Mouse (Mus musculus): ENCODE measurements around the gene Rgl1. TPM values are rescaled to one million over a fixed set of nuclear protein-coding genes. Genes with fewer than 3 reads are reported as not detected.

Rgl1 gene
- polyA plus RNA-seq, 1 experiment from 2014 or later: 38.7 TPM

GRCm38 (mm10) chr1:152549061-152549738 is 217.0 kb downstream of the Rgl1 start:
- Histone ChIP-seq H3K9me3 (replicated peaks) (no peaks in the 10 kb centered on the region), H3K4me3 (no peak overlapping the region), H3K27me3 (ENCODE audit: low read depth, poor library complexity, severe bottlenecking) (no peaks in the 10 kb centered on the region), H3K4me1 (peaks cover 19% of the 10 kb centered on the region), H3K36me3 (peaks cover 84% of the 10 kb centered on the region), H3K27ac (no peak overlapping the region; the same call in 1 of the 2 replicates)
- DNase-seq (ENCODE audit: low spot score): no peak
- WGBS: 93% methylated on average over 13 of the region's 13 CpGs

GRCm38 (mm10) chr1:152543449-152544159 is 222.5 kb downstream of the Rgl1 start:
- no peaks in the 10 kb centered on the region for H3K27me3 ChIP-seq (ENCODE audit: low read depth, poor library complexity, severe bottlenecking)
- no peak overlapping the region for H3K27ac ChIP-seq
- no peaks in the 10 kb centered on the region for H3K9me3 ChIP-seq (replicated peaks)
- 91% methylated on average over 2 of the region's 2 CpGs for WGBS
- no peaks in the 10 kb centered on the region for H3K4me1 ChIP-seq
- DNase-seq (ENCODE audit: low spot score): no peak
- peaks cover 88% of the 10 kb centered on the region for H3K36me3 ChIP-seq
- no peak overlapping the region for H3K4me3 ChIP-seq

- 86% methylated on average over 6 of the region's 6 CpGs for WGBS
- peaks cover 88% of the 10 kb centered on the region for H3K36me3 ChIP-seq
- DNase-seq (ENCODE audit: low spot score): no peak
These were observed 223.3 kb downstream of the Rgl1 start for GRCm38 (mm10) chr1:152542747-152543378.

GRCm38 (mm10) chr1:152540304-152540887 is 225.8 kb downstream of the Rgl1 start:
- H3K27me3 ChIP-seq (ENCODE audit: low read depth, poor library complexity, severe bottlenecking): no peaks in the 10 kb centered on the region
- no peak overlapping the region for H3K27ac ChIP-seq
- no peak for DNase-seq (ENCODE audit: low spot score)
- H3K4me1 ChIP-seq: no peaks in the 10 kb centered on the region
- H3K36me3 ChIP-seq: peaks cover 89% of the 10 kb centered on the region
- 85% methylated on average over 3 of the region's 3 CpGs for WGBS
- H3K4me3 ChIP-seq: no peak overlapping the region
- no peaks in the 10 kb centered on the region for H3K9me3 ChIP-seq (replicated peaks)

More at GRCm38 (mm10) chr1:152542747-152543378, 223.3 kb downstream of the Rgl1 start:
- Histone ChIP-seq H3K27me3 (ENCODE audit: low read depth, poor library complexity, severe bottlenecking) (no peaks in the 10 kb centered on the region), H3K4me3 (no peak overlapping the region), H3K9me3 (replicated peaks) (no peaks in the 10 kb centered on the region), H3K4me1 (no peaks in the 10 kb centered on the region), H3K27ac (no peak overlapping the region)

GRCm38 (mm10) chr1:152538817-152539216 is 227.3 kb downstream of the Rgl1 start:
- H3K27ac ChIP-seq: no peak overlapping the region
- peaks cover 87% of the 10 kb centered on the region for H3K36me3 ChIP-seq
- H3K27me3 ChIP-seq (ENCODE audit: low read depth, poor library complexity, severe bottlenecking): no peaks in the 10 kb centered on the region
- H3K4me1 ChIP-seq: no peaks in the 10 kb centered on the region
- WGBS: 93% methylated on average over 4 of the region's 4 CpGs
- no peak for DNase-seq (ENCODE audit: low spot score)
- no peak overlapping the region for H3K4me3 ChIP-seq
- H3K9me3 ChIP-seq (replicated peaks): no peaks in the 10 kb centered on the region

- Histone ChIP-seq H3K36me3 (peaks cover 89% of the 10 kb centered on the region), H3K9me3 (replicated peaks) (no peaks in the 10 kb centered on the region), H3K4me1 (no peaks in the 10 kb centered on the region), H3K27me3 (ENCODE audit: low read depth, poor library complexity, severe bottlenecking) (no peaks in the 10 kb centered on the region), H3K27ac (no peak overlapping the region), H3K4me3 (no peak overlapping the region)
- 88% methylated on average over 13 of the region's 13 CpGs for WGBS
- DNase-seq (ENCODE audit: low spot score): no peak
These were observed 229.0 kb downstream of the Rgl1 start for GRCm38 (mm10) chr1:152537186-152537585.

- no peaks in the 10 kb centered on the region for H3K9me3 ChIP-seq (replicated peaks)
- no peak overlapping the region for H3K27ac ChIP-seq
- H3K27me3 ChIP-seq (ENCODE audit: low read depth, poor library complexity, severe bottlenecking): no peaks in the 10 kb centered on the region
- peaks cover 87% of the 10 kb centered on the region for H3K36me3 ChIP-seq
- H3K4me3 ChIP-seq: no peak overlapping the region
- H3K4me1 ChIP-seq: no peaks in the 10 kb centered on the region
- DNase-seq (ENCODE audit: low spot score): no peak
- WGBS: 51% methylated on average over 16 of the region's 16 CpGs
These were observed 229.6 kb downstream of the Rgl1 start for GRCm38 (mm10) chr1:152536416-152537018.

- DNase-seq (ENCODE audit: low spot score): no peak
- H3K4me1 ChIP-seq: no peaks in the 10 kb centered on the region
- no peaks in the 10 kb centered on the region for H3K27me3 ChIP-seq (ENCODE audit: low read depth, poor library complexity, severe bottlenecking)
- no peaks in the 10 kb centered on the region for H3K9me3 ChIP-seq (replicated peaks)
- no peak overlapping the region for H3K27ac ChIP-seq
- H3K4me3 ChIP-seq: no peak overlapping the region
- peaks cover 90% of the 10 kb centered on the region for H3K36me3 ChIP-seq
- WGBS: 95% methylated on average over 7 of the region's 7 CpGs
These were observed 231.6 kb downstream of the Rgl1 start for GRCm38 (mm10) chr1:152534531-152534930.

- no peaks in the 10 kb centered on the region for H3K9me3 ChIP-seq (replicated peaks)
- 56% methylated on average over 15 of the region's 15 CpGs for WGBS
- no peaks in the 10 kb centered on the region for H3K4me1 ChIP-seq
- DNase-seq (ENCODE audit: low spot score): no peak
- H3K27me3 ChIP-seq (ENCODE audit: low read depth, poor library complexity, severe bottlenecking): no peaks in the 10 kb centered on the region
- H3K27ac ChIP-seq: peak overlapping the region; percentile 20; the same call in 1 of the 2 replicates
- H3K36me3 ChIP-seq: peaks cover 89% of the 10 kb centered on the region
- H3K4me3 ChIP-seq: no peak overlapping the region
These were observed 234.7 kb downstream of the Rgl1 start for GRCm38 (mm10) chr1:152531498-152531897.

- 93% methylated on average over 3 of the region's 3 CpGs for WGBS
- Histone ChIP-seq H3K4me1 (no peaks in the 10 kb centered on the region), H3K4me3 (no peak overlapping the region), H3K27ac (no peak overlapping the region), H3K9me3 (replicated peaks) (no peaks in the 10 kb centered on the region), H3K36me3 (peaks cover 92% of the 10 kb centered on the region), H3K27me3 (ENCODE audit: low read depth, poor library complexity, severe bottlenecking) (no peaks in the 10 kb centered on the region)
- DNase-seq (ENCODE audit: low spot score): no peak
These were observed 237.4 kb downstream of the Rgl1 start for GRCm38 (mm10) chr1:152528778-152529177.

GRCm38 (mm10) chr1:152528214-152528613 is 237.9 kb downstream of the Rgl1 start:
- no peaks in the 10 kb centered on the region for H3K9me3 ChIP-seq (replicated peaks)
- no peaks in the 10 kb centered on the region for H3K27me3 ChIP-seq (ENCODE audit: low read depth, poor library complexity, severe bottlenecking)
- no peaks in the 10 kb centered on the region for H3K4me1 ChIP-seq
- H3K4me3 ChIP-seq: no peak overlapping the region
- peaks cover 92% of the 10 kb centered on the region for H3K36me3 ChIP-seq
- no peak for DNase-seq (ENCODE audit: low spot score)
- H3K27ac ChIP-seq: no peak overlapping the region
- WGBS: 90% methylated on average over 6 of the region's 6 CpGs

GRCm38 (mm10) chr1:152526154-152526553 is 240.0 kb downstream of the Rgl1 start:
- H3K27ac ChIP-seq: no peak overlapping the region

More at GRCm38 (mm10) chr1:152526154-152526553, 240.0 kb downstream of the Rgl1 start:
- H3K9me3 ChIP-seq (replicated peaks): no peaks in the 10 kb centered on the region
- no peak for DNase-seq (ENCODE audit: low spot score)
- no peak overlapping the region for H3K4me3 ChIP-seq
- H3K36me3 ChIP-seq: peaks cover 94% of the 10 kb centered on the region
- 91% methylated on average over 9 of the region's 9 CpGs for WGBS
- no peaks in the 10 kb centered on the region for H3K27me3 ChIP-seq (ENCODE audit: low read depth, poor library complexity, severe bottlenecking)
- H3K4me1 ChIP-seq: no peaks in the 10 kb centered on the region
